Mouse (Mus musculus) liver, postnatal 0 days (tissue): ENCODE measurements around the gene Dct.

Source experiments
- CTCF ChIP-seq: sonication (generic); IDR thresholded peaks from 2 replicates; pipeline ENCODE4 v1.5.1; 2016; ENCODE audit warnings: antibody characterized with exemption, low read depth
- EP300 ChIP-seq: IDR thresholded peaks from 2 replicates; pipeline ENCODE4 v1.6.1; 2016; ENCODE audit warnings: antibody characterized with exemption, low read depth, mild to moderate bottlenecking

DNA sequence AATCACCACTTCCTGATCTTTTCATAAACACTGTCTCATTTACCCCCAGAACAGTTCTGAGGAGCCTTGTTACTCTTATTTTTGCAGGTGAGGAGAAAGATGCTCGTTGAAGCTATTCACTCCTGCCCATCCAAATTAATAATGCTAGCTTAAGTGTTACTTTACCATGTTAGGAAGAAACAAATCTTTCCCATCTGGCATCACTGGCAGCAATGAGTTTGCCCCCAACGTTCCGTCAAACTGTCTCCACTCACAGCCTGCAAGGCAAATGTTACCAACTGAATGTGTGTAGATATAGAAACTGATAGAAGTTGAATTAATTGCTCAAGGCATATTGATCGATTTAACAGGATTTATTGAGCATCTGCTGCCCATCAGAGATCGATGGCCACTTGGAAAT is 79.5 kb downstream of the Dct start:
- TF ChIP-seq CTCF (no peak), EP300 (no peak)
